Mouse (Mus musculus): ENCODE results near the gene Cacng8.

- TF ChIP-seq CTCF (conservative IDR thresholded peaks at IDR 0.05; ENCODE audit: insufficient read depth, insufficient read length, low read depth, low read length), result no peak
- TF ChIP-seq POLR2A (IDR thresholded peaks at IDR 0.05; ENCODE audit: low read depth, low read length), result no peak
Observed at GRCm38 (mm10) chr7:3419941-3420340, 29.5 kb downstream of the Cacng8 start.
